Mouse (Mus musculus): ENCODE results near the gene Cstf1.

DNA sequence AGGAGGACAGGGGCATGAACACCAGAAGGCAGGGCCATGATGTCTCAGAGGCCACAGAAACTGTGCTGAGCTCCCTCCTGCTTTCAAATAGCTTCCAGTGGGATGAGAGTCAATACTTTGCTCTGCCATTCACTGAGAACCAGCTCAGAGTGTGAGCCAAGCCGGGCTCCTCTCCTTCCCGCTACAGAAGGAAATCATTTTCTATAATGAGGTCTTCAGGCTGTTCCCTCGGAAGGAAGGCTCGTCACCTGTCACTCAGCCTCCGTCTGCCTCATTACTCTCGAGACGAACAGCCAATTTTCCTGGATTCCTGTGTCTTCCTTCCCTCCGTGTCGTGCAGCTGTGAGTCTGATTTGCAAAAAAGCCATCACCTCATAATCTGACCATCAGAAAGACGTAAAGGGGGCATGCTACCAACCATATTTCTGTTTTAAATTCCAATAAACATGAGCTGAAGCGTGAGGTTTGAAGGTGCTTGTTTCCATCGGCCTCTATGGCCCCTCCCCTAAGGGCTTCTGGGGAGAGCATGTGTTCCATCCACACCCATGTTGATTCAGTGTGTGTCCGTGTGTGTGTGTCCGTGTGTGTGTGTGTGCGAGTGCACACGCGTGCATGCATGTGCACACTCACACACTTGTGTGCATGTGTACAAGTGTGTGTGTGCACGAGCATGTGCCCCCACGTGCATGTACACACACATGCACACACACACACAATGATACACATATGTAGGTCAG lies 32.1 kb upstream of the Cstf1 start:
- TF ChIP-seq CTCF (IDR thresholded peaks at IDR 0.05; ENCODE audit: low read depth, low read length) (no peak), POLR2A (IDR thresholded peaks at IDR 0.05; ENCODE audit: borderline replicate concordance, low read depth, low read length) (no peak)

All from bone marrow macrophage, adult 2 months (primary cell).